Mouse (Mus musculus) neutrophil, adult 5-6 weeks (primary cell): ENCODE results near the gene Limd2. TPM values are rescaled to one million over a fixed set of nuclear protein-coding genes. Genes with fewer than 3 reads are reported as not detected.
"Not testable (repeated sequence)": the region's sequence is repeated elsewhere in the genome, so short reads cannot be mapped to it uniquely, and the experiment has no call there.

ENCODE experiments used
- ATAC-seq: fragments of 151-379, 151-347 bp; 2 replicates; pipeline ENCODE4 v1.8.0; 2017; ENCODE audit warnings: mild to moderate bottlenecking, moderate TSS enrichment; ENCODE audit not compliant: insufficient number of reproducible peaks, poor library complexity, low FRiP score, severe bottlenecking; ENCODE audit errors: extremely low read depth
- total RNA-seq: library from RNA; stranded (forward); fragments of 200-1000 nt; gene quantifications from 2 replicates; pipeline ENCODE4 v1.2.3, GENCODE M21; 2017

Gene Limd2
- total RNA-seq, 1 experiment from 2014 or later, result 145 TPM

DNA sequence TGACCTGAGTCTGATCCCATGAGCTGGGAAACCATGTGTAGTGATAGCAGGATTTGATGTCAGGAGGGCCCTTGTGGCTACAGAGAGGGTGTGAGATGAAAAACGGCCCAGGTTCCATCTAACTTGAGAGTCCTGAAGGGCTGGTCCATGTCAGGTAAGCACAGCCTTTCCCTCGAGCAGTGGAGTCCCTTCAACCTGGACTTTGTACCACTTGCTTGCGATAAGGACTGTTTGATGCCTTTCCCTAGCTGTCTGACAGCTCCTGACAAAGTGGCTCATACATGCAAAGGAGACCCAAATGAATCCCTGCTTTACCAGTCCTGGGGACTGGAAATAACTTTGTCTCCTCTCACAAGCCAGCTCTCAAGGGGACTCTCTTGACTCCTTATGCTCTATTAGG lies 9.4 kb downstream of the Limd2 start:
- ATAC-seq, result no peak

DNA sequence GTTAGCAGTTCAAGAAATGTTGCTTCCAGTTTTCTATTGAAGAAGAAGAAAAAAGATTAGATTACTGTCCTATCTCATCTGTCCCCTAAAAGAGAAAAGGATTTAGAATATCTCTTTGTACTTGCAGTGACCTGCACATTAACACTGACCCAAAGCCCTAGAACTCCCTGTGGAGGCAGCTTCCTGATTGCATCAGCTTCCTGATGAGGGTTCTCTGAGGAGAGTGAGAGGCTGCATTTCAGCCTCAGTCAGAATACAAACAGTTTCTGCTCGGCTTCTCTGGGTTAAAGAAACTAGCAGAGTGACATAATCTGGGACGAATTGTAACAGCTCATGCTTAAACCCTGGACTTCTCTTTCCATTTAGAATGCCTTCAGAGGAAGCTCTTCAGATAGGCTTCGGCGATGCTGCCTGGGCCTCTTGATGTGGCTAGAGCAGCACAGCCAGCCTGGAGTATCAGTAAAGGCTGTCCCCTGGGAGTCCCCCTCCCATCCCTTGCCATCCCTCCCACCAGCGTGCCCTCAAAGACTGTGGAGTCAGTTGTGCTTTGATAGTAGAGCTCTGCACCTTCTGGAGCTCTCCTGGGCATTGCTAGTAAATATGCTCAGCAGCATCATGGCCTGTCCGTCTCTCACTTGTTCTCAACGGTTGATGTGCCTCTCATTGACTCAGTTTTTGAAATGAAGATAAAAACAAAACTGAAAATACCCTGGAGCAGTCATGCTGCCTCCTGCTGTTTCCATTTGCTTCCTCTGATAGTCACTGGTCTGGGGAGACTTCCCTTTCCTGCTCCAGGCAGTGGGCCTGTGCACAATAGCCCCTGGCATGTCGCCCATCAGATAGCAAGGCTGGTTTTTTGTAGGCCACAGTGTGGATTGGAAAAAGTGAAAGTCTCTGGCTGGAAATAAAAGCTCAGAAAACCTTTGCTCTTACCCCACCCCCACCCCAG lies 25.8 kb downstream of the Limd2 start:
- 0 out of 2 replicates have a peak, but pooled peaks have one; percentile 16 for ATAC-seq

DNA sequence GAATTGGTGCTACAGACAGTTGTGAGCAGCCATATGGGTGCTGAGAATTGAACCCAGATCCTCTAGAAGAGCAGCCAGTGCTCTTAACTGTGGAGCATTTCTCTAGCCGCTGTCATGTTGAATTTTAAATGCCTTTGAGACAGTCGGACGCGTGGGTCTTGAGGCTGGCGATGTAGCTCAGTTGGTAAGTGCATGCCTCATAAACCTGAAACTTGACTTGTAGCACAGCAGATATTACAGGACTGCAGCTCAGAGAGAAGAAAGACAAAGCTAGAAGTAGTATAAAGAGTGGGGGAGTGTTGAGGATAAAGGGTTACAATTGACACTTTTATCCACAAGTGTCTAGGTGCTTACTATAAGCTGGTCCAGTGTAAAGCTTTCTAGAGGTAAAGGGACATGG lies 28.1 kb downstream of the Limd2 start:
- no peak for ATAC-seq

DNA sequence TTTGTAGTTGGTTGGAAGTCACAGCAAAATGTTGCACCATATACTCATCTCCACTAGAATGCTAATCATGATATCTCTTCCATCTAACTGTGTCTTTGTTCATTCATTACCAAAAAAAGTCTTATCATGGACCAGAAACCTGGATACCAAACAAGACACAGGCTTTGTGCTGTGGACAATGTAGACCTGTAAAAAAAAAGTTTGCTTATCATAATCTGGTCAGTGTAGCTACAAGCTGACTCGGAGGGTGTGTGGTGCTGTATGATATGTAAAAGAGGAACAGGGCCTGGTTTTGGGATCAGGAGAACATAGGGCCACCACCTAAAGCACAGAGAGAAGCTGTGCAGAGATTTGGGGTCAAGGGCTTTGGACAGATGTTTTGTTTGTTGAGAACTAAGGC lies 31.2 kb downstream of the Limd2 start:
- ATAC-seq, result no peak

DNA sequence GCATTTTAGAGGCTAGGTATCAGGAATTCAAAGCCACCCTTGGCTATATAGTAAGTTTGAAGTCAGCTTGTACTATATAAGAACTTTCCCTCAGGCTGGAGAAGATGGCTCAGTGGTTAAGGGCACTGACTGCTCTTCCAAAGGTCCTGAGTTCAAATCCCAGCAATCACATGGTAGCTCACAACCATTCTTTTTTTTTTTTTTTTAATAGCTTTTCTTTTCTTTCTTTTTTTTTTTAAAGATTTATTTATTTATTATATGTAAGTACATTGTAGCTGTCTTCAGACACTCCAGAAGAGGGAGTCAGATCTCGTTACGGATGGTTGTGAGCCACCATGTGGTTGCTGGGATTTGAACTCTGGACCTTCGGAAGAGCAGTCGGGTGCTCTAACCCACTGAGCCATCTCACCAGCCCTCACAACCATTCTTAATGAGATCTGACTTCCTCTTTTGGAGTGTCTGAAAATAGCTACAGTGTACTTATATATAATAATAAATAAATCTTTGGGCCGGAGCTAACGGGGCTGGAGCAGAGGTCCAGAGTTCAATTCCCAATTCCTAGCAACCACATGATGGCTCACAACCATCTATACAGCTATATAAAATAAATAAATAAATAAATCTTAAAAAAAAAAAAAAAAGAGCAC lies 33.8 kb downstream of the Limd2 start:
- ATAC-seq, result not testable (repeated sequence)

DNA sequence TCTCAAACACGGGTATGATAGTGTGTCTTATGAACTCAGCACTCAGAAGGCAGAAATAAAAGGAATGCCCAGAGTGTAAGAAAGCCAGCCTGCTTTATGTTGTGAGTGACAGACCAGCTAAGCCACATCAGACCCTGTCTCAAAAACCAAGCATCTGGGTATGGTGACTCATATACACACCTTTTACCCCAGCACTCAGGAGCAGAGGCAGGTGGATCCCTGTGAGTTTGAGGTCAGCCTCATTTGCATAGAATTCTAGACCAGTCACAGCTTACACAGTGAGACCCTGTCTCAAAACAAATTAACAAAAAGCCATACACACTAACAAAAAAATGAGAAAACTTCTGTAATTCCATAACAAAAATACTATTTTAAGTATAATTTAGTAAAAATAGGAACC lies 34.8 kb downstream of the Limd2 start:
- no peak for ATAC-seq

DNA sequence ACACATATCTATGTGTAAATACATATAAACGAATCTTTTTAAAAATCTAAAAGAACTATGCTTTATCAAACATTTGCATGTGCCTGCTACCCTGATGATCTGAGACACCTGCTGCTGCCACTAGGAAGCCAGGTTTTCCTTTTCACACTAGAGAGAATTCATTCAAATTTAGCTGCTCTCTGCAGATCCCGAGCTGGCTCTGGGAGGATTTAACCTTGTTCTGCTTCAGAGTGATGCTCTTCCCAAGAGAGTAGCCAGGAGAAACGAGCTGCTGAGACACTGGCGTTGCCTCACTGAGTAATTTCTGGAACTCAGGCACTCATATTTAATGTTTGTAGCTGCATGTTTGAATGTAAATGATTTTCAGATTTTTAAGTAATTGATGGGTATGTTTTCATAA lies 35.9 kb downstream of the Limd2 start:
- no peak for ATAC-seq

DNA sequence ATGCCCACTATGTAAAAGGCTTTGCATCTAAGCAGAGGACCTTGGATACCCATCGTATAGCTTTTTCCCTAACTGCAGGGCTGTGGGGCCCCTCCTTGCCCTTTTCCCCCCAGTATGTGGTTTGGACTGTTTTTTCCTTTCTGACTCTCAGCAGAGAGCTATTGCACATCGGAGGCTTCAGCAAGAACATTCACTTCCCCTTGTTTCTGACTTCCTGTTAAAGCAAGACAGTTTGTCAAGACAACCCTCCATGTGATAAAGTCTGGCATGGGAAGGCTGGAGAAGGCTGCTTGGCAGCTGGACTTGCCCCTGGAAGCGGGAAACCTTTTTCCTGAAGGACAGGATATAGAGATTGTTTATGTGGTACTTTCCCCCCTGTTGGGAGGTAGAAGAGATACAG lies 37.9 kb downstream of the Limd2 start:
- peak; percentile 70 for ATAC-seq

DNA sequence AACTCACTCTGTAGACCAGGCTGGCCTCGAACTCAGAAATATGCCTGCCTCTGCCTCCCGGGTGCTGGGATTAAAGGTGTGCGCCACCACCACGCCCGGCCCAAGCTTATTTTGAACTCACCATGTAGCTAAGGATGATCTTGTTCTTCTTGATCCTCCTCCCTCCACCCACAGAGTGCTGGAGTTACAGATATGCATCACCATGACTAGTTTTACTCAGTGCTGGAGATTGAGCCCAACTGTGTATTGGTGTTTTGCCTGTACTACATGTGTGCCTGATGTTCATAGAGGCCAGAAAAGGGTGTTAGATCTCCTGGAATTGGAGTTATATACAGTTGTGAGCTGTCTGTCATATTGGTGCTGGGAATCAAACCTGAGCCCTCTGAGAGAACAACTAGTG lies 38.4 kb downstream of the Limd2 start:
- no peak for ATAC-seq

DNA sequence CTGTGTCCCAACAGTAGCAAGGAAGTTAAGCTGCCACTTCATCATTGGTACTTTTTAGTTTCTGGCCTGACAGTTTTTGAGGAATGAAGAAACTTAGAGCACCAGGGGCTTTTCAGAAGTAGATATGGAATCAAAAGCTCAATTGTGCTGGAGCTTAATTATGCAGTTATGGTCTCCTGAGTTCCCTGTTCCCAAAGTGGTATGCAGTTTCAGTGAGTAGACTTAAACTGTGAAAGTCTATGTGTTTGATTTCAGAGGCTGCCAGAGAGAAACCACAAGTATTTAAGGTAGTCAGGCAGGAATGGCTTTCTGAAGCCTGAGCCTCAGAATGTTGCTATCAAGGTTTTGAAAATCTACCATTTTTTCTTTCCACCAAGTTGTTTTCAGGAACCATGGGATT lies 49.0 kb downstream of the Limd2 start:
- no peak for ATAC-seq

Other genes starting within 250 kb of the Limd2 start
- 0.74 TPM in 1 of 2 replicates, not detected in the other for gene Cyb561, start 207.5 kb downstream of the Limd2 start, total RNA-seq
- gene Ace, start 192.9 kb downstream of the Limd2 start, total RNA-seq, result 5.2 and 7.4 TPM in 2 replicates
- gene Ace3, start 166.2 kb downstream of the Limd2 start, total RNA-seq, result not detected in 2 replicates
- 0.47 and 1.4 TPM in 2 replicates for gene Kcnh6, start 152.7 kb downstream of the Limd2 start, total RNA-seq
- 46.9 and 48.4 TPM in 2 replicates for gene Dcaf7, start 124.0 kb downstream of the Limd2 start, total RNA-seq
- 9.8 and 12.0 TPM in 2 replicates for gene Taco1, start 94.8 kb downstream of the Limd2 start, total RNA-seq
- gene Map3k3, start 76.2 kb downstream of the Limd2 start, total RNA-seq, result 223 and 224 TPM in 2 replicates
- 2.4 and 4.1 TPM in 2 replicates for gene Gm10840, start within 50 bp of the Limd2 start, total RNA-seq
- 34.6 and 36.5 TPM in 2 replicates for gene Strada, start 41.3 kb upstream of the Limd2 start, total RNA-seq
- 109 and 118 TPM in 2 replicates for gene Ccdc47, start 55.5 kb upstream of the Limd2 start, total RNA-seq
- 106 and 126 TPM in 2 replicates for gene Ddx42, start 56.1 kb upstream of the Limd2 start, total RNA-seq
- 60.0 and 63.8 TPM in 2 replicates for gene Ftsj3, start 95.2 kb upstream of the Limd2 start, total RNA-seq
- gene Psmc5, start 95.3 kb upstream of the Limd2 start, total RNA-seq, result 53.5 and 58.3 TPM in 2 replicates
- gene Smarcd2, start 112.1 kb upstream of the Limd2 start, total RNA-seq, result 241 and 253 TPM in 2 replicates
- gene Tcam1, start 115.8 kb upstream of the Limd2 start, total RNA-seq, result not detected in 2 replicates
- 0.70 and 2.7 TPM in 2 replicates for gene Gh, start 141.0 kb upstream of the Limd2 start, total RNA-seq
- gene Cd79b, start 153.9 kb upstream of the Limd2 start, total RNA-seq, result 904 and 938 TPM in 2 replicates
- gene Scn4a, start 192.4 kb upstream of the Limd2 start, total RNA-seq, result 5.9 and 8.0 TPM in 2 replicates
- gene Prr29, start 204.6 kb upstream of the Limd2 start, total RNA-seq, result not detected in 2 replicates
- gene Icam2, start 227.2 kb upstream of the Limd2 start, total RNA-seq, result 114 and 128 TPM in 2 replicates